Mouse (Mus musculus): ENCODE results near the gene Hck. TPM values are rescaled to one million over a fixed set of nuclear protein-coding genes. Genes with fewer than 3 reads are reported as not detected.

The Hck gene
- total RNA-seq, 1 experiment from 2014 or later: 2.0 TPM

Other genes with a start within 250 kb of the Hck start
- not detected in 2 replicates for gene Mylk2, start 197.1 kb upstream of the Hck start, total RNA-seq (2021)
- gene Foxs1, start 175.3 kb upstream of the Hck start, total RNA-seq (2021): 3.6 and 6.1 TPM in 2 replicates
- gene Dusp15, start 156.8 kb upstream of the Hck start, total RNA-seq (2021): 2.8 and 4.4 TPM in 2 replicates
- gene Ttll9, start 146.0 kb upstream of the Hck start, total RNA-seq (2021): 0.48 and 1.1 TPM in 2 replicates
- gene Pdrg1, start 93.0 kb upstream of the Hck start, total RNA-seq (2021): 112 and 124 TPM in 2 replicates
- 0.93 and 1.3 TPM in 2 replicates for gene Xkr7, start 76.6 kb upstream of the Hck start, total RNA-seq (2021)
- 15.3 and 21.3 TPM in 2 replicates for gene Ccm2l, start 42.5 kb upstream of the Hck start, total RNA-seq (2021)
- gene Tm9sf4, start 52.8 kb downstream of the Hck start, total RNA-seq (2021): 96.0 and 104 TPM in 2 replicates
- gene Tspyl3, start 117.0 kb downstream of the Hck start, total RNA-seq (2021): 3.2 and 4.7 TPM in 2 replicates
- 9.3 and 10.6 TPM in 2 replicates for gene Plagl2, start 133.0 kb downstream of the Hck start, total RNA-seq (2021)
- 29.4 and 32.2 TPM in 2 replicates for gene Pofut1, start 133.1 kb downstream of the Hck start, total RNA-seq (2021)
- gene Kif3b, start 182.9 kb downstream of the Hck start, total RNA-seq (2021): 22.5 and 24.4 TPM in 2 replicates
- gene Asxl1, start 237.4 kb downstream of the Hck start, total RNA-seq (2021): 24.8 and 29.8 TPM in 2 replicates